Mouse (Mus musculus): Measurements from ENCODE around the gene Grin2d.

GRCm38 (mm10) chr7:45865925-45866910, 12.0 kb downstream of the Grin2d start:
- TF ChIP-seq POLR2A (IDR thresholded peaks at IDR 0.05; ENCODE audit: low read depth, low read length) = peak; percentile 62; the same call in 1 of the 2 replicates
- no peak for TF ChIP-seq PAX5 (IDR thresholded peaks at IDR 0.05; ENCODE audit: low read length)

All from CH12.LX (cell line).